Mouse (Mus musculus) C2C12 (cell line): ENCODE results near the gene Slc45a1. TPM values are rescaled to one million over a fixed set of nuclear protein-coding genes. Genes with fewer than 3 reads are reported as not detected.

Experiments
- H3K27me3 ChIP-seq: one replicate; pipeline ENCODE4 v1.6.1; 2011; ENCODE audit not compliant: control insufficient read depth, insufficient read depth, insufficient read length
- H3K36me3 ChIP-seq: one replicate; pipeline ENCODE4 v1.6.1; 2011; ENCODE audit not compliant: control insufficient read depth, insufficient read depth
- H3K4me3 ChIP-seq: one replicate; pipeline ENCODE4 v1.5.1; 2011; ENCODE audit warnings: mild to moderate bottlenecking, control low read depth; ENCODE audit not compliant: poor library complexity, insufficient read depth, severe bottlenecking
- H3K79me2 ChIP-seq: one replicate; pipeline ENCODE4 v1.6.1; 2011; ENCODE audit not compliant: control insufficient read depth, insufficient read depth
- H3K79me3 ChIP-seq: one replicate; pipeline ENCODE4 v1.6.1; 2011; ENCODE audit warnings: low read depth, control low read depth
- H3ac ChIP-seq: one replicate; pipeline ENCODE3; 2011; ENCODE audit warnings: low read depth; ENCODE audit not compliant: control insufficient read depth, insufficient read length
- CEBPB ChIP-seq: IDR thresholded peaks from one replicate; pipeline ENCODE4 v1.6.1; 2011; ENCODE audit warnings: low read depth, mild to moderate bottlenecking, control low read depth, moderate library complexity
- CTCF ChIP-seq: IDR thresholded peaks from one replicate; pipeline ENCODE4 v1.5.1; 2011; ENCODE audit not compliant: control insufficient read depth, insufficient read depth, insufficient read length
- FOSL1 ChIP-seq: IDR thresholded peaks from one replicate; pipeline ENCODE4 v1.8.0; 2011; ENCODE audit warnings: mild to moderate bottlenecking, low read length; ENCODE audit not compliant: poor library complexity, insufficient read depth, severe bottlenecking
- MAX ChIP-seq: IDR thresholded peaks from one replicate; pipeline ENCODE4 v1.6.1; 2011; ENCODE audit warnings: mild to moderate bottlenecking, control low read depth
- MYOD1 ChIP-seq: IDR thresholded peaks from one replicate; pipeline ENCODE4 v1.6.1; 2011; ENCODE audit warnings: low read depth; ENCODE audit not compliant: control insufficient read depth, insufficient read length
- MYOG ChIP-seq: IDR thresholded peaks from one replicate; pipeline ENCODE4 v1.6.1; 2011; ENCODE audit not compliant: control insufficient read depth, insufficient read length; ENCODE audit errors: extremely low read depth
- USF1 ChIP-seq: IDR thresholded peaks from one replicate; pipeline ENCODE4 v1.6.1; 2011; ENCODE audit warnings: low read depth, mild to moderate bottlenecking, control low read depth, moderate library complexity
- polyA plus RNA-seq: library from polyadenylated mRNA; unstranded; fragments of >200 nt; fragmentation: generic; extraction: Trizol; gene quantifications from one replicate; pipeline ENCODE4 v1.2.1, GENCODE M21; 2012; ENCODE audit warnings: missing spikeins

Slc45a1 gene
- polyA plus RNA-seq, 1 experiment = 0.01 TPM

DNA sequence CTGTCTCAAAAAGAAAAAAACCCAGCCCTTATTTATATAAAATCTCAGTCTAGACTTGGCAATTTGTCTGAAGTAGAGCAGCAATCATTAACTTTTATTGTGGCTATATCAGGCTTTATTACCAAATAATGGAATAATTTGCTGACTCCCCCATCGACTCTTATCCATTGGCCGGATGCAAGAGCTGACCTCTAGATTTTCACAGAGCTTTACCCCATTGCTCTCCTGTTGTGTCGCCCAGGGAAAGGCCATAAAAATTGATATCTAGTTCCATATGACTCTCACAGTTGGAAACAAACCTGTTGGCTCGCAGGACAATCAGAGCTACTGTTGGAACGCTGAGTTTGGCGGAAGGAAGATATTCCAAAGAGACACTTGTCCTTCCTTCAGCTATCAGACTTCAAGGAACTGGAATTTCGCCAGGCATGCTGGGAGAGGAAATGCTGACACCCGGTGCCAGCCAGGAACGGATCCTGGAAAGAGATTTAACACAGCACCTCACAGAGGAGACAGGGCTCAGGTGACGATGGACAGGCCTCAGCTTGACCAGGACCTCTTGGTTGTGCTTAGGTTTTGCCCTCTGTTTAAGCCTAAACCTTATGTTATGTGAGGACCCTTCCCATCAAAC, 35.3 kb upstream of the Slc45a1 start:
- Histone ChIP-seq H3K27me3 (no peaks in the 10 kb centered on the region), H3K79me2 (no peaks in the 10 kb centered on the region), H3K79me3 (no peaks in the 10 kb centered on the region), H3K36me3 (no peaks in the 10 kb centered on the region), H3ac (no peak overlapping the region), H3K4me3 (no peak overlapping the region)
- TF ChIP-seq USF1 (no peak), MYOG (no peak)

DNA sequence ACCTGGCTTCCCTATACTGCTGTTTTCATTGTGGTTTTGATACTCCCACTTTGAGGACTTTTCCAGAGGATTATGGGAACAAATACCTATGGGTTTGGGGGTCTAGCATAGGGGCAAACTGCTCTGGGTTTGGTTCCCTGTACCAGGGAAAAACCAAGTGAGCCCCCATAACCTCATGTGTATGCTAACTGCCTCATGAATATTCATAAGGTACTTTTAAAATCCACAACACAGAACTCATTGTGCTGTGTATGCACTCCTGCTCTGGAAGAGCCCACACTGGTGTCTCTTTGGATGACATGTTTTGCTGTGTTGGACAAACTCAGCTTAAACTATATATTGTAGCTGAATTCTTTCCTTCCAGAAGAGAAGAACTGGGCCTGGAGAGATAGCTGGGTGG, 34.6 kb upstream of the Slc45a1 start:
- no peaks in the 10 kb centered on the region for H3K36me3 ChIP-seq
- no peak overlapping the region for H3ac ChIP-seq
- TF ChIP-seq CTCF (no peak), CEBPB (no peak), MYOG (no peak), MYOD1 (no peak), USF1 (no peak), FOSL1 (no peak), MAX (no peak)
- no peaks in the 10 kb centered on the region for H3K79me2 ChIP-seq
- no peaks in the 10 kb centered on the region for H3K79me3 ChIP-seq
- no peaks in the 10 kb centered on the region for H3K27me3 ChIP-seq
- H3K4me3 ChIP-seq = no peak overlapping the region

DNA sequence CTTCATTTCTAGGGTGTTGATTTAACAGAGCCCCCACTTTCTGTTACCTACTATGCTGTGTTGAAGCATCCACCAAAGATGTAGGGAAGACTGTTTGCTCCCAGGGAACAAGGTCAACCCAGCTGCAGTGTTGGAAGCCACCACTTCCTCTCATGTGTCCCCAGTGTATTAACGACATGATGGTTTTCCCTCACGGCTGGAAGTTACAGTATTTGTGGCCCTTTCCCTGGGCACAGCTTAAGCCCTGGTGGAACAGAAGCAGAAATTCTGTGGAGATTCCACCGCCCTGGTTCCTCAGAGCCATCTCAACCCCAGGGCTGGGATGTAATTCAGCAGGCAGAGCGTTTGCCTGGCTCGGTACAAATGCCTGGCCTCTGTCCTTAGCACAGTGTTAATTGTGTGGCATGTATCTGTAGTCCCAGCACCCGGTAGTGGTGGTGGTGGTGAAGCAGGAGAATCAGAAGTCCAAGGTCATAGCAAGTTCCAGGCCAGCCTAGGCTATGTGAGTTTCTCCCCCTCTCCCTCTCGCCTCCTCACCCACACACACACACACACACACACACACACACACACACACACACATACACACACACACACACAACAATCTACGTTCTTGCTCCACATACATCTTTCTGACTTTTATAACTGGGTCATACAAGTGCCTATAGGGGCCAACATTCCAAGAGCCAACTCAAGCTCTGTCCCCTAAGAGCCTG, 34.0 kb upstream of the Slc45a1 start:
- TF ChIP-seq MYOD1 = no peak
- no peaks in the 10 kb centered on the region for H3K79me2 ChIP-seq
- H3K4me3 ChIP-seq = no peak overlapping the region
- no peak overlapping the region for H3ac ChIP-seq
- no peaks in the 10 kb centered on the region for H3K27me3 ChIP-seq
- no peaks in the 10 kb centered on the region for H3K79me3 ChIP-seq
- H3K36me3 ChIP-seq = no peaks in the 10 kb centered on the region

DNA sequence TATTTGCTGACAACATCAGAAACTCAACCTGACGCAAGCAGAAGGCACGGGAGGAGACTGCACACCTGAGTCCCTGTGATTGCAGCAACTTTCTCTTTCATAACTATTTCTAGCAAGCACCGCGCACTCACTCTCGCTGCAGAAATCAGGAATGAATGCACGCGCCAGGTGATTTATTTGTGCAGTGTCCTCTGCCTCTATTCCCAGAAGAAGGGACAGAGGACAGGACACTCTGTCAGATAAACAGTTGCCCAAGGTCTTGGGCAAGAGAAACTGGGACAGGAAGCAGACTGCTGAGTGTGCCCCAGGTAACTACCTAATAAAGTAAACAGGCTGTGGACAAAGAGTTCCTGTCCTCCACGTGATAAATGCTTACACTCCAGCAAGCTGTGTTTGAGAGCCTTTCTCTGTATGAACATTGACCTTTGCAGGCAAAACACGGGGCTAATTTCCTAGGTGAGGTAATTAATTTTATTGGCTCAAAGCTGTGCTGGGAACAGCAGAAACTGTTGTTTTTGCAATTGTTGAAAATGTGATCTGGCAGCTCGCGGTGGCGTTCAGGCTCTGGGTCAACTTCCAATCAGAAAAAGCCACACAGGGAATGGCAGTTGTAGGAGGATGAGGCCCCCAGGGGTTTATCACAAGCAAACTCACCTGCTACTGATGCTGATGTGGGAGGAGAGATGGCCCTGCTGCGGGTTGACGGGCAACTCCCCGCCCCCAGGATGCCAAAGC, 33.2 kb upstream of the Slc45a1 start:
- TF ChIP-seq USF1 = no peak
- no peak for TF ChIP-seq MYOG
- no peak for TF ChIP-seq MAX
- TF ChIP-seq CTCF = no peak
- no peak for TF ChIP-seq FOSL1
- no peak for TF ChIP-seq MYOD1
- no peak for TF ChIP-seq CEBPB
- Histone ChIP-seq H3K36me3 (no peaks in the 10 kb centered on the region), H3ac (no peak overlapping the region), H3K79me3 (no peaks in the 10 kb centered on the region), H3K79me2 (no peaks in the 10 kb centered on the region), H3K27me3 (no peaks in the 10 kb centered on the region), H3K4me3 (no peak overlapping the region)

DNA sequence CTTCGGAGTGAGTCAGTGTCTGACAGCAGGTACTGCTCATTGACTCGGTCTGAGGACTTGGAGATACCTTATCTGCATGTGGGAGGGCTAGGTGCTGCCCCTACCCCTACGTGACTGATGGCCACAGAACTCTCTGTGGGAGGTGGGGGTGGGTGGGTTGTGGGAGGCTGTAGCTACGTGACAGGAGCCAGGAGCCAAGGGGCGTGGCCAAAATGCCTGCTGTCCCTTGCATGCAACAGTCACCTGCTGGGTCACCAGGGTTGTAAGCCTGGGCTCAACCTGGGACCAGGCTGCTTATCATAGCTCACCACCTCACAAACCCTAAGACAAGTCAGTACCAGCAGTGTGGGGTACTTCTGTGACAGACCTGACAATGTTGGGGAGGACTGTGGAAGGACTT, 28.4 kb upstream of the Slc45a1 start:
- no peaks in the 10 kb centered on the region for H3K27me3 ChIP-seq
- H3K36me3 ChIP-seq = no peaks in the 10 kb centered on the region
- H3K4me3 ChIP-seq = no peak overlapping the region
- TF ChIP-seq CTCF (no peak), MYOD1 (no peak), MAX (no peak), USF1 (no peak), CEBPB (no peak), MYOG (no peak), FOSL1 (no peak)
- no peaks in the 10 kb centered on the region for H3K79me2 ChIP-seq
- no peaks in the 10 kb centered on the region for H3K79me3 ChIP-seq
- no peak overlapping the region for H3ac ChIP-seq

DNA sequence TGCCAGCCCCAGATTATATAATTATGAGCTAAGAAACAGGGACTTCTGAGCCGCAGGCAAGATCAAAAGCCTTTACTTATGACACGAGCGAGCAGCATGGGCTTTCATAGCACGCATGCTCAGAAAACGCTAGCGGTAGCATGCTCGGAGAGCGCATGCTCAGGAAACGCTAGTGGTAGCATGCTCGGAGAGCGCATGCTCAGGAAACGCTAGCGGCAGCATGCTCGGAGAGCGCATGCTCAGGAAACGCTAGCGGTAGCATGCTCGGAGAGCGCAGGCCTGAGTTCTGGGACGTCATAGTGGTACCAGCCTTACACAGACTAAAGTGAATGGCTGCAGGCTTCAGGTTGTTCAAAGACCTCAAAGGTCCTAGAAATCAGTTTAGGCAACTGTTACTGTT, 26.8 kb upstream of the Slc45a1 start:
- no peaks in the 10 kb centered on the region for H3K79me3 ChIP-seq
- no peaks in the 10 kb centered on the region for H3K79me2 ChIP-seq
- no peaks in the 10 kb centered on the region for H3K27me3 ChIP-seq
- no peak for TF ChIP-seq MAX
- no peak for TF ChIP-seq CEBPB
- no peak overlapping the region for H3K4me3 ChIP-seq
- H3ac ChIP-seq = no peak overlapping the region
- no peaks in the 10 kb centered on the region for H3K36me3 ChIP-seq
